Mouse (Mus musculus) lung, postnatal 0 days (tissue): ENCODE results near the gene 1110065P20Rik. TPM values are rescaled to one million over a fixed set of nuclear protein-coding genes. Genes with fewer than 3 reads are reported as not detected.
A peak's percentile ranks its signal among the peaks of the same experiment; 100 is the strongest.

Source experiments
- ATAC-seq: fragments of 200-750 bp; cut with Nextera tagmentation; 2 replicates; pipeline ENCODE4 v1.8.0; 2017; ENCODE audit warnings: moderate library complexity
- DNase-seq: peaks from one replicate; pipeline ENCODE4 v3.0.0-alpha.2; 2016; ENCODE audit warnings: low spot score
- H3K27ac ChIP-seq: fragments of 300-500 bp; sonication (generic); 2 replicates; pipeline ENCODE4 v1.5.1; 2014; ENCODE audit warnings: antibody characterized with exemption, mild to moderate bottlenecking, low read length, mixed read lengths
- H3K27me3 ChIP-seq: fragments of 300-500 bp; sonication (generic); replicated peaks from 2 replicates; pipeline ENCODE4 v1.6.1; 2014; ENCODE audit warnings: low read length, mixed read lengths; ENCODE audit not compliant: insufficient read depth
- H3K36me3 ChIP-seq: fragments of 300-500 bp; sonication (generic); 2 replicates; pipeline ENCODE4 v1.6.1; 2014; ENCODE audit warnings: low read length, mixed read lengths; ENCODE audit not compliant: insufficient read depth
- H3K4me1 ChIP-seq: fragments of 300-500 bp; sonication (generic); 2 replicates; pipeline ENCODE4 v1.6.1; 2014; ENCODE audit warnings: antibody characterized with exemption, low read depth, low read length, mixed read lengths; ENCODE audit not compliant: insufficient read depth
- H3K4me2 ChIP-seq: fragments of 300-500 bp; sonication (generic); replicated peaks from 2 replicates; pipeline ENCODE4 v1.6.1; 2014; ENCODE audit warnings: low read depth, mild to moderate bottlenecking, low read length, moderate library complexity, mixed read lengths
- H3K4me3 ChIP-seq: fragments of 300-500 bp; sonication (generic); 2 replicates; pipeline ENCODE4 v1.5.1; 2014; ENCODE audit warnings: low read depth, low read length
- H3K9ac ChIP-seq: fragments of 300-500 bp; sonication (generic); replicated peaks from 2 replicates; pipeline ENCODE4 v1.6.1; 2014; ENCODE audit warnings: low read depth, mild to moderate bottlenecking
- H3K9me3 ChIP-seq: fragments of 300-500 bp; sonication (generic); 2 replicates; pipeline ENCODE4 v1.6.1; 2016; ENCODE audit warnings: low read length, mixed read lengths
- CTCF ChIP-seq: IDR thresholded peaks from 2 replicates; pipeline ENCODE4 v1.5.1; 2016; ENCODE audit warnings: antibody characterized with exemption, mild to moderate bottlenecking
- EP300 ChIP-seq: IDR thresholded peaks from 2 replicates; pipeline ENCODE4 v1.6.1; 2016; ENCODE audit warnings: antibody characterized with exemption, mild to moderate bottlenecking, control low read depth
- WGBS: fragments of 180-500 bp; shearing (Covaris S2); extraction: QIAGEN DNeasy Blood & Tissue Kit; methylation state at CpG from one replicate; pipeline ENCODE4 v1.1.7; 2014; 5-methylcytosine and 5-hydroxymethylcytosine counted together
- polyA plus RNA-seq: library from polyadenylated mRNA; unstranded; fragments of >200 nt; fragmentation: Nextera tagmentation; extraction: Ambion mirVana; gene quantifications from 2 replicates; pipeline ENCODE4 v1.2.1, GENCODE M21; 2015

1110065P20Rik gene
- polyA plus RNA-seq, 1 experiment from 2014 or later = 68.7 TPM

DNA sequence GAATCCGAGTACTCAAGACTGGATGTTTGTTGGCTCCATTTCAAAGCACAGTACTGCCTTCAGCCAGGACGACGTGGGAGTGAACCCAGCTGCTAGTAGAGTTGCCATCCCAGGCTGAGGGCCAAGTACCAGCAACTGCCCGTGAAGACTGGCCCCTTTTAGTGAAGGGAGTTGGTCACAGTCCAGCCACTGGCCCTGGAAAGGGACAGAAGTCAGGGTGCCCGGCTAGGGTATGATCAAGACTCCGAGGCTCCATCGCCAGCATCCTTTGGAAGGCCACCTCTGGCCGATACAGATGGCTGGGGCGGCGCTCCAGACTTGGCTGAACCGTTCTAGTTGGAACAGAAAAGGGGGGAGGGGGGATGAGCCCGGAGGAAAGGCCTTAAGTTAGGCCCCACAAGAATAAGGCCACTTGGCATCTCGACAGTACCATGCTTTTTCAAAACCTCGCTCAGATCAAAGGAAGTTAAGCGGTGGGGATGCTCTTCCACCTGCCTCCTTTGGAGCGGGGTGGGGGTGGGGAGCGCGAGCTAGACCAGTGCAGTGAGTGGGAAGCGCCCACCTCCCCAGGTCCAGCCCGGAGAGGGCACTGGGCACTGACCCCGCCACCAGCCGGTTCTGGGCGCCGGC lies 1.2 kb downstream of the 1110065P20Rik start:
- Histone ChIP-seq H3K4me2 (peak overlapping the region; percentile 83), H3K27me3 (no peaks in the 10 kb centered on the region), H3K9me3 (no peaks in the 10 kb centered on the region), H3K36me3 (peaks cover 7% of the 10 kb centered on the region; the same call in 1 of the 2 replicates), H3K27ac (peak overlapping the region; percentile 97), H3K4me3 (peak overlapping the region; percentile 95), H3K4me1 (peaks cover 12% of the 10 kb centered on the region; the same call in 1 of the 2 replicates), H3K9ac (peak overlapping the region; percentile 82)
- 3% methylated on average over 18 of the region's 24 CpGs for WGBS
- ATAC-seq (peak; percentile 1; the same call in 1 of the 2 replicates), DNase-seq (peak; percentile 75)
- TF ChIP-seq CTCF (no peak), EP300 (no peak)

DNA sequence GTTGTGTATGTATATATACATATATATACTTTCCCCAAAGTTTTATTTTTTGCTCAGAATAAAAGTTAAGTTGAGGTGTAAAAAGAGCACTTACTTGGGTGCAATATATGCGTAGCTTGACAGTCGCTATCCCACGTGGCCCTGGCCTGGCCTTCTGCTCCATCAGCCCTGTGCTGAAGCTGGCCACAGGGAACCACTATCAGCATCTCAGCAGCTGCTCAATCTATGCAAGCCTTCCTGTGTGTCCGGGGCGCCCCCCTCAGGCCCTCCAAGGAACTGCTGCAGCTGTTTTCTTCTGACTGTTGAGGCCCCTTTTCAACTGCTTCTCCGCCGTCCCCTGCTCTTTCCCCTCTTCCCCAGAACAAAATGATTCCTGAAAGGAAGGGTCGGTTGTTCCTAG lies 3.4 kb downstream of the 1110065P20Rik start:
- H3K4me3 ChIP-seq = no peak overlapping the region
- TF ChIP-seq EP300 = no peak
- TF ChIP-seq CTCF = peak; percentile 96
- no peaks in the 10 kb centered on the region for H3K27me3 ChIP-seq
- H3K9ac ChIP-seq = no peak overlapping the region
- no peaks in the 10 kb centered on the region for H3K36me3 ChIP-seq
- DNase-seq (peak; percentile 80), ATAC-seq (no peak)
- H3K4me1 ChIP-seq = peaks cover 12% of the 10 kb centered on the region; the same call in 1 of the 2 replicates
- no peak overlapping the region for H3K27ac ChIP-seq
- WGBS = 12% methylated on average over 8 of the region's 8 CpGs
- H3K9me3 ChIP-seq = no peaks in the 10 kb centered on the region
- no peak overlapping the region for H3K4me2 ChIP-seq

DNA sequence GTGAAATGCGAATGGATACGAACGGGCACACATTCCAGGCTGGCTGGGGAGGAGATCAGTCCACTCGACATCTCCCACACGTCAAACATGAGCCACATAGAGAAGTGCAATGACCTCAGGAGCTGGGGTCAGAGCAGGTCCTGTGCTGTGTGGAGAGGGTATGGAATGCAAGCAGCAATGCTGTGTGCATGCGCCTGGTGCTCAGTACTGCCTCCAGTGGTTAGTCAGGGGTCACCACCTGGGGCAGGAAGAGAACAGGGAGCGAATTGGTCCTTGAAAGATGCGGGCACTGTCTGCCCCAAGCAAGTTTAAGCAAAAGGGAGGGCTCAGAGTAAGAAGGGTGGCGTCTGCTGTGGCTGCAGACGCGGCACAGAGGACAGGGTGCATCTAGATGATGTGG lies 7.5 kb downstream of the 1110065P20Rik start:
- ATAC-seq = peak; percentile 48
- Histone ChIP-seq H3K4me1 (no peaks in the 10 kb centered on the region), H3K4me2 (no peak overlapping the region), H3K9me3 (no peaks in the 10 kb centered on the region), H3K27me3 (no peaks in the 10 kb centered on the region), H3K4me3 (no peak overlapping the region), H3K27ac (no peak overlapping the region), H3K9ac (no peak overlapping the region), H3K36me3 (peaks cover 3% of the 10 kb centered on the region; the same call in 1 of the 2 replicates)
- WGBS = 54% methylated on average over 11 of the region's 11 CpGs
- TF ChIP-seq EP300 = no peak
- peak; percentile 85 for TF ChIP-seq CTCF
- DNase-seq = peak; percentile 38

DNA sequence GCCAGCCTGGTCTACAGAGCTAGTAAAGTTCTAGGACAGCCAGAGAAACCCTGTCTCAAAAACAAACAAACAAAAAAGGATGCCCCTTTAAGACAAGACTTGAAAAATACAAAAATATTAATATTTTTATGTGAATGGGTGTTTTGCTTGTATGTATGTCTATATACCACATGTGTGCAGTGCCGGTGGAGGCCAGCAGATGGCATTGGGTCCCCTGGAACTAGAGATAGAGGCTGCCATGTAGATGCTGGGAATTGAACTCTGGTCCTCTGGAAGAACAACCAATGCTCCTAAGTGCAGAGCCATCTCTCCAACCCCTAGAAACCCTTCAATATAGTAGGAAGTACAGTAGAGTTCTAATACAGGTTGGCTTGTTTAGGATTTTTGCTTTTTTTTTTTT lies 10.0 kb downstream of the 1110065P20Rik start:
- no peak overlapping the region for H3K9ac ChIP-seq
- H3K36me3 ChIP-seq = peaks cover 6% of the 10 kb centered on the region; the same call in 1 of the 2 replicates

DNA sequence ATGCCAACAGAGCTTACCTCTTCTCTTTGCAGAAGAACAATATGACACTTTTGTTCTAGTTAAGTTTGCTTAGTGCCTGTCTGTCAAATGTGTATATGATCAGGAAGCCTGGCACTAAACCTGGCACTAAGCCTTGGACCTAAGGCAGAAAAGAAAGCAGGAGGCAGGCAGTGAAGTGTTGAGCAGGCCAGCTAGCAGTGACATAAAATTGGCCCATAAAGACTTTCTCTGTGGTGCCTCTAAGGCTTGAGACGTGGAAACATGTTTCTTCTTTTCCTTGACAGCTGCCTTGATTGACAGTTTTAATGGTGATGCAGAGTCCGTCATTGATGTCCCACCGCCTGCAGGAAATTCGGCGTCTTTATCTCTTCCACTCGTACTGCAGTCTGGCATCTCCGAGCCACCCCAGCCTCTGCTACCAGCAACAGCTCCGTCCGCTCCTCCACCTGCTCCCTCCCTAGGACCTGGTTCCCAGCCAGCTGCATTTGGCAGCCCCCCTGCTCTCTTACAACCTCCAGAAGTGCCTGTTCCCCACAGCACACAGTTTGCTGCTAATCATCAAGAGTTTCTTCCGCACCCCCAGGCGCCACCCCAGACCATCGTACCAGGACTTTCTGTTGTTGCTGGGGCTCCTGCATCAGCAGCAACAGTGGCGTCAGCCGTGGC lies 12.8 kb downstream of the 1110065P20Rik start:
- DNase-seq = no peak
- no peak for ATAC-seq
- Histone ChIP-seq H3K9me3 (no peaks in the 10 kb centered on the region), H3K4me1 (no peaks in the 10 kb centered on the region), H3K9ac (no peak overlapping the region), H3K27me3 (no peaks in the 10 kb centered on the region), H3K36me3 (peaks cover 6% of the 10 kb centered on the region; the same call in 1 of the 2 replicates), H3K4me3 (no peak overlapping the region), H3K4me2 (no peak overlapping the region), H3K27ac (no peak overlapping the region)
- 84% methylated on average over 14 of the region's 14 CpGs for WGBS
- TF ChIP-seq EP300 = no peak
- no peak for TF ChIP-seq CTCF

More for the DNA sequence above, 10.0 kb downstream of the 1110065P20Rik start:
- ATAC-seq = no peak
- H3K27me3 ChIP-seq = no peaks in the 10 kb centered on the region
- WGBS = 100% methylated on average over 1 of the region's 1 CpGs
- H3K4me2 ChIP-seq = no peak overlapping the region
- TF ChIP-seq EP300 = no peak
- TF ChIP-seq CTCF = no peak
- DNase-seq = no peak
- H3K4me1 ChIP-seq = no peaks in the 10 kb centered on the region
- no peaks in the 10 kb centered on the region for H3K9me3 ChIP-seq
- H3K27ac ChIP-seq = no peak overlapping the region
- no peak overlapping the region for H3K4me3 ChIP-seq

DNA sequence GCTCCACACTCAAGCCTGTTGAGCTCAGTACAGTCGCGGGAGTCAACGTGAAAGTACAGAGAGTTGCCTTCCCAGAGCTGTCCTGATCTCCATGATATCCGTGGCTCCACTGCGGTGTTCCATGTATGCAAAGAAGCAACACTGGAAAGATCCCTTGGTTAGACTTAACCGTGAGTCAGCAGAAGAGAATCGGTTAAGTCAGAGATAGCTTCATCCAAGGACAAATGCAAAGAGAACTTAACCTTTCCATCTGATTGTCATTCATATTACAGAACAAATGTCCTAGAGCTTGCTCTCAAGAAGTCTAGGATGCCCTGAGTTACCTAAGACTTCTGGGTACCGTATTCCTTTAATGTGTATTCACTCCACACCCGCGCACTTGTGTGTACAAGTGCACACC lies 18.2 kb downstream of the 1110065P20Rik start:
- Histone ChIP-seq H3K27me3 (no peaks in the 10 kb centered on the region), H3K4me2 (no peak overlapping the region), H3K36me3 (no peaks in the 10 kb centered on the region), H3K4me3 (no peak overlapping the region), H3K9ac (no peak overlapping the region), H3K9me3 (no peaks in the 10 kb centered on the region), H3K4me1 (no peaks in the 10 kb centered on the region), H3K27ac (no peak overlapping the region)
- whole genome bisulfite sequencing = 94% methylated on average over 10 of the region's 10 CpGs
- no peak for TF ChIP-seq EP300
- ATAC-seq = no peak
- DNase-seq = no peak
